Mouse (Mus musculus): ENCODE data around the gene Atp11a.

Gene Atp11a

DNA sequence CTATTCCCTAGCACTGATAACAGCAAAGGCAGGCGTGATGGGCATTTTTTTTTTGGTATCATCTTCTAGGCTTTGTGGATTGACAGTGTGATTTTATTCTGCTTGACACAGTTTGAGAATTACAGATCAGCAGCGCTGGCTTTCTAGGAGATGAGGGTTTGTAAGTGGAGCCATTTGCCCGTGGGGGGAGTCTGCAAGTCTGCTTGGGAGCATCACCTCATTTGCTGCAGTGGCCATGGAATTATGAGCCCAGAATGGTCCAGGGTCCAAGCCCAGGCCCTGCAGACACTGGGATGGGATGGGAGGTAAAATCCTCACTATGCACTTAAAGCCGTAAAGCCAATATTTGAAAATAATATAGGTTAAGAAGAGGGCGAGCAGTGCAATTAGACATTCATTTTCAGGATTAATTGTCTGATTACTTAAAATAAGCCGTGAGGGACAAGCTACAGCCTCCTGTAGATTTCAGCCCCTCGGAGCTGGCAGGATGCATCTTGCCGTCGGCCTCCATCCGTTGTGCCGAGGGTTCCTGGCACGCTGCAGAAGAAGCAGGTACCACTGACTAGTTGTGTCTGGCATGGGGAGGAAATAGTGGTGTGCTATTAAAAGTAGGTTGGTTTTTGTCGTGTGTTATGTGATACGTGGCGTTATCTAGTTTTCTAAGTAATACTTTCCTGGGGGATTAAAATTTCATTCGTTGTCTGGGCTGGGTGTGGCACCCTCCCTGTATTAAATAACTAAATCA is 159.5 kb downstream of the Atp11a start:
- no peak for DNase-seq

DNA sequence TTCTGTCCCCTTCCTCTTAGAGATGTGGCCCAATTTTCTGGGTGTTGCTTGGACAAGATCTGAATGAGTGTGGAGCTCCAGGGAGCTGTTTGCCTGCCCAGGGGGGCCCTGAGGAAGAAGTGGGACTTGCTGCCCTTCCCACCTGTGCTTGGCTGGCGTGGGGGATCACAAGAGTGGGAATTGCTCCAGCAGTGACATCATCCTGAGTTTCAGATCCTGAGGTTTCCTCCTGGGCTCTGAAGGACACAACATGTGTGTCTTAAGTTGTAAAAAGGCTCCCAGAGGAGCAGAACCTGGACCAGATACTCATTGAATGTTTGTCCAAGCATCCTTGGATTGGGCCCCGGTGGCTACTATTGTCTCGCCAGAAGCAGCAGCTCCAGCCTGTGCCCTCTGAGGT is 160.2 kb downstream of the Atp11a start:
- DNase-seq = no peak

DNA sequence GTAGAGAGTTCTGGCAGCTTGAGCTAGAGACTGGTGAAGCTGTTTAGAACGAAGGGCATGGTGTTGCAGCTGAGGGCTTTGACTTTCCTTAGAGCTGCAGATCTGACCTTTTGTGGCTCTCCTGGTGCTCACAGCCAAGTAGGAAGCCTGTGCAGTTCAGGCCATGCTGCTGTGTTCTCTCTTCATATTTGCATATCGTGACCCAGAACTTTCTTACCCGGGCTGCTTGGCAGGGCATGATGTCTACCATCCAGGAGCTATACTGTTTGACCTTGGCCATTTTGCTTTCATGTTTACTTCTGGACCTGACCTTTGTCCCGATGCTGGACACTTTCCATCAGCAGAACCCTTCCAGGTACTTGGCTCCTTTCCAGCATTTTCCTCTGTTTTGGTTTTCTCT is 161.0 kb downstream of the Atp11a start:
- no peak for DNase-seq
